Mouse (Mus musculus) lung, postnatal 0 days (tissue): ENCODE data around the gene Camta1.

Source experiments
- CTCF ChIP-seq: IDR thresholded peaks from 2 replicates; pipeline ENCODE4 v1.5.1; 2016; ENCODE audit warnings: antibody characterized with exemption, mild to moderate bottlenecking
- EP300 ChIP-seq: IDR thresholded peaks from 2 replicates; pipeline ENCODE4 v1.6.1; 2016; ENCODE audit warnings: antibody characterized with exemption, mild to moderate bottlenecking, control low read depth

GRCm38 (mm10) chr4:150973264-150973663, 888.4 kb downstream of the Camta1 start:
- TF ChIP-seq EP300 (no peak), CTCF (no peak)
